Mouse (Mus musculus) liver, adult (tissue): ENCODE results near the gene Aldh1a3.
A peak's percentile ranks its signal among the peaks of the same experiment; 100 is the strongest.

Experiments
- GATA4 ChIP-seq: IDR thresholded peaks from 2 replicates; pipeline ENCODE4 v1.6.1; 2014; ENCODE audit warnings: mild to moderate bottlenecking, low read length; ENCODE audit not compliant: insufficient replicate concordance

The Aldh1a3 gene

DNA sequence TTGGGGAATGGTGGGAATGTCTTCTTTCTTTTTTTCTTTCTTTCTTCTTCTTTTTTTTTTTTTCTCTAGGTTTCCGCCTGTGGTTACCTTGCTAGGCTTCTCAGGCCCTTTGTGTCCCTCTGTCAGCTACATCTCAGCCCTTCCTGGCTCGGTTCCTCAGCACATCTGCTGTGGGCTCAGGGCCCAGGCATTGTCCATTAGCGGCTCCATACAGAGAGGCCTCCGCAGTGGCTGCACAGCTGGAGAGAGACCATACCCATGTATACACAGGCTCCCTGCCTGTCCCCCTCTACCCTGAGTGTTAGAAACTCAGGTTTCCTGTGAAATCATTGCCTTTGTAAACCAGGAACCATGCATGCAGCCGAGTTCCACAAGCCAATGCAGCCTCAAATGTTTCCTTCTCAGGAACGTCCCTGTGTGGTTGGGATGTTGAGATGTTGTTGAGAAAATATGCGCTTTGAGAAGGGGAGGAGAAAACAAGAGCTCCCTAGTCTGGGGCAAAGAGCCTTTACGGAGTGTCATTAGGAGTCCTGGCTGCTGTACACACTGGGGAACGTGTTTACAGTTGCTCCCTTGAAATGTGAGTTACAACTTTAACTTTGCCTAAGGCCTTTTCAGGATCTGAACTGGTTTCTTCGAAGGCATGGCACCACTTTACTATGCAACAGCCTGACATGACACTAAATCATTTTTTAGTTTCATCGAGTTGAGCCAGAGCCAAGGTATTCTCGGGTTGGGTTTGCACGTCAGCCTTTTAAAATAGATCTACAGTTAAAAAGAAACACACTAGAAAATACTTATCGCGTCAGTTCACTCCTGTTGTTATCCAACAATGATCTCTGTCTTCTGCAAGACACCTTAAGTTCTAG is 15.4 kb upstream of the Aldh1a3 start:
- TF ChIP-seq GATA4, result no peak

DNA sequence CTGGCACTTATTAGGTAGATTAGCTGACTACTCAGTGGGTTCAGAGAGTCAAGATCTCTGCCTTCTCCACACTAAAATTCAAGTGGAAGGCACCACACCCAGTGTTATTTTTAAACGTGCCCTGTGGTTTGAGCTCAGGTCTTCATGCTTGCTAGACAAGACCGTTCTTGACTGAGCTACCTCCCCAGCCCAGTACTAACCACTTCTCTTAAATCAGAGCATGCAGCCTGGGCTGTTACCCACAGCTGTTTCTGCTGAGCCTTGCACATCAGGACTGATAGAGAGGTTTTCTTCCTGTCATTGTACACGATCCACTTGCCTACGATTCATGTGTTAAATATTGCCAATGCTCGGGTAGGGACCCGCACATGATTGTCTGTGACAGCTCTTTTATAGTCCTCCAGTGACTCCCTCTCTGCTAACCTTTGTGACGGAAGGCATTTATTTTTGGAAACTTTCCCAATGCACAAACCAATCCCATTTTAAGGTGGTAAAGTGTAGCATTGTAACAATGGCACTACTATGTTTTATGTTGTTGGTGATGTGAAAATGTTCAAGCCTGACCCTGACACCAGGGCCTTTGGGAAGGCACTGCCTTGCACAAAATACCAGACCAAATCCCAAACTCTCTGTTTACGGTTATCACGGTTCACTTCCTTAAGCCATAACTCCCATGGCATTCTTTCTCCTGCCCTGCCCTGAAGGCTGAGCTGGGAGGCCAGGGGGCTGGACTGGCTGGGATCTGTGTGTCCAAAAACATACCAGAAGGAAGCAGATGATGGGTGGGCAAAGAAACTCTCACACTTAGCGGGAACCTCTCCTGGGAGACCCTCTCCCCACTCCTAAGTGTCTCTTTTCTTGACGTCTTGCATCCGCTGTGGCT is 11.7 kb upstream of the Aldh1a3 start:
- no peak for TF ChIP-seq GATA4

DNA sequence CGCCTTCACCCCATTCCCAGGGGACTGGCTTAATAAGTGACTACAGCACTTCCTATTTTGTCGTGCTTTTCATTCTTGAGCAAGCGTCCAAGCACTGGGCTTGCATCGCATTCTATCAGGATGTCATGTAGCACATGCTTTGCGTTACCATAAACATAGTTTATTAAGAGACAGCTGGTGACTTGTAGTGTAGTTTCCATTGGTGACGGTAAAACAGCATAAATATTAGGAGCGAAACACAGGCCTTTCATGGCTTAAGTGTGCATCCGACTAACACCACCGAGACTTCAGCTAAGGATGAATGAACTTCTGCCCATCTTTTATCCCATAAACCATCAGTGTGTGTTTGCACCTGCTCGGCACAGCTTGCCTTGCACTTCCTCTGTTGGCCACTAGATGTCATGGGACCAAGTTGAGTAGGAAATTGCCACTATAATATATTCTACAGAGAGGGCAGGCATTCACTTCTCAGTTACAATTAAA is 7.2 kb upstream of the Aldh1a3 start:
- no peak for TF ChIP-seq GATA4

GRCm38 (mm10) chr7:66427053-66427436 is 272 bp downstream of the Aldh1a3 start:
- TF ChIP-seq GATA4, result no peak

DNA sequence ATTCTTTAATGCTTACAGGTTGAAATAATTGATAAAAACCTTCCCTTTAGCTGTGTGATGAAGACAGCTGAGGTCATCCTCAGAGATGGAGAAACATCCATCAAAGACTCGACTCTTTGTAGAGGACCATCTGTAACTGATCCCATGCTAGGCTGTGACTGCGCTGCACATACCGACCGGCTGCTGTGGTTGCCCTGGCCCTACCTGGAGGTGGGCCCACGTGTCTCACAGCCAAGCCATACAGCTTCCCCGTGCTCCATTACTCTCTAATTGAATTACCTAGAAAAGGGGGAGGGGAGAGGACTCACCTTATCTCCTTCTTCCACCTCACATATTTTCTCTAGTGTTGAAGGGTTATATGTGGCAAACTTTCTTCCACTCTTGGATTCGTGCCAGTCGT is 5.4 kb downstream of the Aldh1a3 start:
- TF ChIP-seq GATA4, result no peak

DNA sequence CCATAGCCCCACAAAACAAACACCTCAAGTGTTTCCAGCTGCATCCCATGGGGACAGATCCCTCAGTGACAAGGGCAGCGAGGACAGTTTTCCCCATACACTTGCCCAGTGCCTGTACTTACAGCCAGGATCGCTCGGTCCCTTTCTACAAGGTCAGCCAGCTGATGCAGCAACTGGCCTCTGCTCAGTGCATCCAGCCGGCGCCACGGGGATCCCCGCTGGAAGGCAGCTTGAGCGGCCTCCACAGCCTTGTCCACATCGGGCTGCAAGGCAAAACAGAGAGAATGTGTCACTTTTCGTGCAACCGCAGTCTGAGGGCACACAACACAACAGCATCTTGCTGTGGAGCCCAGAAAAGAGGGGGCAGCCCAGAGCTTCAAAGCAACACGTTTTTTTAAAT is 8.3 kb downstream of the Aldh1a3 start:
- no peak for TF ChIP-seq GATA4

DNA sequence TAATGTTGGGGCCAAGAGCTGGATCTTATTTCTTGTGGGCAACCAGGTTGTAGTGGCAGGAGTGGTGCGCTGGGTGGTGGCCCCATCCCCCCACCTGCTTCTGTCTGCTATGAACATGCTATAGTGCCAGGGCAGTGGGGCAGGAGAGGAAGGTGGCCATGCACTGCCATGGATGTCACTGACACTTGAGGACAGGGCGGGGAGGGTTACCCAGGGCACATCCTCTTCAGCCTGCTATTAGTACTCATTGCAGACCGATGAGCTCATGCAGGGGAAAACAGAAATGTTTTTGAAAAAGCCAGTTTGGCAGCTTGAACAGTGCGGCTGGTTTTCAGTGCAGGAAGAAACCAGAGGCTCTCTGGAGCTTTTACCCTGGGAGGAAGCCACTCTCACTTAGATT is 10.5 kb downstream of the Aldh1a3 start:
- TF ChIP-seq GATA4, result no peak

DNA sequence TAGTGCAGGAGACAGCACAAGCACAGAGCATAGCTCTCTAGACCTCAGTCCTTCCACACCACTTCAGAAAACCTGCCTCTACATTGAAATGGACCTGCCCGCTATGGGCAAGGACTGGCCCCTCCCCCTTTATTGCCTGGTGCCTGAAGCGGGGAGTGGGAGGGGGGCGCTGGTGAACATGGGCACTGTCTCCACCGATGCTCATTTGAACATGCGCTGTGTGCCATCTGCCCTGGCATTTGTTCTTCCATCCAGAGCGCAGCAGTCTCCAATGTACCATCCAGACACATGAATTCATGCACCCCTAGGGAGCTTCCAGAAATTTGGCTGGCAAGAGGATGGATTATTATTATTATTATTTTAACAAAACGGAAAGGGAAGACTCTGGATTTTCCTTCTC is 14.2 kb downstream of the Aldh1a3 start:
- no peak for TF ChIP-seq GATA4

GRCm38 (mm10) chr7:66409433-66409832 is 17.9 kb downstream of the Aldh1a3 start:
- TF ChIP-seq GATA4, result no peak

DNA sequence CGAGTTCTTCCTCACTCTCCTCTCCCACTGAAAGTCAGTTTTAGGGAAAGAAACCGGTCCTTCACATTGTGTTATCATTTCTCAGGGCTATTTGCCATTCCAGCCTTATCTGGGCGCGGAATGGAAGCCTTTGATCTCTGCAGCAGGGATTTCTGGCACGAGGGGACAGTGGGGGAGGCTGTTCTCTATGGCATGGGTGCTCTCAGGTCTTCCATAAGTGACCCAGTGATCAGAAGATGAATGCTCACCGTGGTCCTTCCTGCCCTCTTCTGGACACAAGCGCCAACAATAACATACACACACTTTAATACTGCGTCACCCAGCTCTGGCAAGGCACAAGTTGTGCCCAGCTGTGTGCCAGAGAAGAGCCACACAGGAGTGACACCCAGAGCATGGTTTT is 20.3 kb downstream of the Aldh1a3 start:
- no peak for TF ChIP-seq GATA4

DNA sequence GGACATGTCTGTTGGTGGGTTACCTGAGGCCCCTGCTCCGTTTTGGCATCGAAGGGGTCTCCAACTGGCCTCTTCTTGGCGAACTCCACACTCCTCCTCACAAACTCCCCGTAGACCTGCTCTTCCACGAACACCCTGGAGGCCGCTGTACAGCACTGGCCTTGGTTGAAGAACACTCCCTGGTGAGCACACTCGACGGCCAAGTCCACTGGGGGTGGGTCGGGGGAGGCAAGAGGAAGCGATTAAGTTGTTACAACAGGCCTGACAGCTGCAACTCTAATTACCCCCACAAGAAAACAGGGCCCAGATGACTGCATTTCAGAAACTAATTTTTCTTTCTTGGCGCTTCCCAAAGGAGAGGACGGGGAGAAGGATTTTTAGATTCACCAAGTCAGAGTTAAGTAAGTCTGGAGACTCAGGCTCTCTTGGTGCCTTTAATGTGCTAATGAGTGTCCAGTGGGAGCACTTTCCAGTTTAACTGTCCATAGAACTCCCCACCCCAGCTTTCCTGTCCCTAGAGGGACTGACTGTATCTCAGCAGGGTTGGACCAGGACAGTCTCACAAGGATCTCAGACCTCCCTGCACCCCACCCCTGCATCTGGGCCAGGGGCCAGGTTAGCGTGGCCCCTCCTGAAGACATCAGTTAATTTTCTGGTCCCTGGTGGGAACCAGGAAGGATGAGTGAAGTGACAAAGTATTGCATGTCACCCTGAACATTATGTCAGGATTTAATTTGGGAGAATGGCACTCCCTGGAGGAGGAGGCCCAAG is 21.2 kb downstream of the Aldh1a3 start:
- TF ChIP-seq GATA4, result no peak

DNA sequence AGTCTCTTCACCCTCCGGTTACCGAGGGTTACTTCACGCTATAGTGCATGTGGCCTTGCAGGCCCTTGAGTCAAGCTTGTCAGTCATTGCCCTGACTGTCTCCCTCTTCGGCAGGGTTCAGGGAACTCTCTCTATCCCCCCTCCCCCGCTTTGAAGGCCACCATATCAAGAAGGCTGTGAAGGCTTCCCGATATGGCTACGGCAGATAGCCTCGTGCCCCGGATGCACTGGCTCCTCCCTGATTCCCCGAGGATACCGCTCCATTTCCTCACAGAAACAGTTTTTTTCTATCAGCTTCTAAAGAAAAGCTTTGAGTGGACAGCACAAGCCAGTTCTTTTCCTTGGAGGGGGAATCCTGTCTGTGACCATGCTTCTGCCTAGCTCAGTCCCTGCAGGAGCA is 21.8 kb downstream of the Aldh1a3 start:
- peak; percentile 84; the same call in 1 of the 2 replicates for TF ChIP-seq GATA4

GRCm38 (mm10) chr7:66404802-66405201 is 22.5 kb downstream of the Aldh1a3 start:
- no peak for TF ChIP-seq GATA4

GRCm38 (mm10) chr7:66404141-66404540 is 23.2 kb downstream of the Aldh1a3 start:
- TF ChIP-seq GATA4, result no peak

DNA sequence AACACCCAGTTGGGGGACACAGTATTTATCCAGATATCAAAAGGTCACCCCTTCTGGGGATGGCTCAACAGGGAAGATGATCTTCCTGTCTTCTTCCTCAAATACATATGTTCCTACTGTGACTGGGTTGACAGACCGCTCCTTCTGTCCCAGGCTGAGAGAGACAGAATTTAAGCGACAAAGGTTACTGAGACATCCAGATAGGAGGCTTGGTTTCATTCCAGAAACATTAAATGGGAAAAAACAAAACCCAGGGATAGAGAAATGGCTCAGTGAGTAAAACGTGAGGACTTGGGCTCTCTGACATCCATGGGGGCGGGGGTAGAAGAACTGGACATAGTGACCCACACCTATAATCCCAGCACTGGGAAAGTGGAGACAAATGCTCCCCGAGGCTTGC is 24.4 kb downstream of the Aldh1a3 start:
- no peak for TF ChIP-seq GATA4
